Mouse (Mus musculus): ENCODE data around the gene Brcc3. TPM values are rescaled to one million over a fixed set of nuclear protein-coding genes. Genes with fewer than 3 reads are reported as not detected.

The Brcc3 gene
- 67.8 and 74.7 TPM in 2 replicates for polyA plus RNA-seq (2015; fragmentation: Nextera tagmentation; extraction: Ambion mirVana)

GRCm38 (mm10) chrX:75415936-75416785, at the start of gene Brcc3, which contains the start of the genes Cmc4 and Mtcp1:
Gene Brcc3 (plus strand): TSS chrX:75416628.
Gene Cmc4 (minus strand): TSS chrX:75416584.
Gene Mtcp1 (minus strand): TSS chrX:75416588.
- peak within 1 kb of the TSS; percentile 53 for H3K4me2 ChIP-seq (replicated peaks; ENCODE audit: low read depth, low read length)
- H3K36me3 ChIP-seq (ENCODE audit: insufficient read depth, low read length): no peaks in the 10 kb centered on the region
- no peaks in the 10 kb centered on the region for H3K4me1 ChIP-seq (ENCODE audit: insufficient read depth, low read length)
- peak; percentile 100 for ATAC-seq (ENCODE audit: low FRiP score, low TSS enrichment)
- H3K27me3 ChIP-seq (ENCODE audit: insufficient read depth, low read length): no peaks in the 10 kb centered on the region
- H3K9ac ChIP-seq (replicated peaks; ENCODE audit: low read length): peak within 1 kb of the TSS; percentile 73
- H3K9me3 ChIP-seq (ENCODE audit: low read length): no peaks in the 10 kb centered on the region
- 19% methylated on average over 52 of the region's 52 CpGs for WGBS
- H3K4me3 ChIP-seq (ENCODE audit: low read length): peak within 1 kb of the TSS; percentile 62
- H3K27ac ChIP-seq (ENCODE audit: low read length): peak within 1 kb of the TSS; percentile 93

DNA sequence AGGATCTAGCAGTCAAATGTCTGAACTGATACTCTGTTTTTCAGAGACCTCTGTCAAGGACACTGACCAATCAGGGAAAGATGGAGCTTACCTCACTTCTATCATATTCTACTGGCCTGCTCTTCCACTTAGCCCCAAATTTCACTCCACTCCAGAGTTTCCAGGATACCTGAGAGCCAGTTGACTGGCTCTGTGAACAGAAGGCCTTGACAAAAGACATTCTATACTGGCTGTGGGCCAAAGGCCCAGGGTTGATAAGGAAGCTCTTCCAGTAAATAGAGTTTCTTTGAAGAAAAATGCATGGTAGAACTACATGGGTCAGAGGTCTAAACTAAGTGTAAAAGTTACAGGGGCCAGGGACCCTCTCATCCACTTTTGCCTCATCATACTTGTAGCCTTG, 46.2 kb upstream of the Brcc3 start:
- H3K36me3 ChIP-seq (ENCODE audit: insufficient read depth, low read length): no peaks in the 10 kb centered on the region
- no peaks in the 10 kb centered on the region for H3K27me3 ChIP-seq (ENCODE audit: insufficient read depth, low read length)
- no peaks in the 10 kb centered on the region for H3K9me3 ChIP-seq (ENCODE audit: low read length)
- H3K4me3 ChIP-seq (ENCODE audit: low read length): no peak overlapping the region
- no peak overlapping the region for H3K9ac ChIP-seq (replicated peaks; ENCODE audit: low read length)
- H3K4me2 ChIP-seq (replicated peaks; ENCODE audit: low read depth, low read length): no peak overlapping the region
- no peaks in the 10 kb centered on the region for H3K4me1 ChIP-seq (ENCODE audit: insufficient read depth, low read length)
- H3K27ac ChIP-seq (ENCODE audit: low read length): no peak overlapping the region
- no peak for ATAC-seq (ENCODE audit: low FRiP score, low TSS enrichment)

GRCm38 (mm10) chrX:75372666-75373425, 43.6 kb upstream of the Brcc3 start:
- 53% methylated on average over 2 of the region's 2 CpGs for WGBS
- H3K4me2 ChIP-seq (replicated peaks; ENCODE audit: low read depth, low read length): no peak overlapping the region
- H3K27me3 ChIP-seq (ENCODE audit: insufficient read depth, low read length): no peaks in the 10 kb centered on the region
- no peak overlapping the region for H3K9ac ChIP-seq (replicated peaks; ENCODE audit: low read length)
- no peak overlapping the region for H3K27ac ChIP-seq (ENCODE audit: low read length)
- no peaks in the 10 kb centered on the region for H3K9me3 ChIP-seq (ENCODE audit: low read length)
- no peak overlapping the region for H3K4me3 ChIP-seq (ENCODE audit: low read length)
- H3K36me3 ChIP-seq (ENCODE audit: insufficient read depth, low read length): no peaks in the 10 kb centered on the region
- no peaks in the 10 kb centered on the region for H3K4me1 ChIP-seq (ENCODE audit: insufficient read depth, low read length)
- ATAC-seq (ENCODE audit: low FRiP score, low TSS enrichment): no peak

DNA sequence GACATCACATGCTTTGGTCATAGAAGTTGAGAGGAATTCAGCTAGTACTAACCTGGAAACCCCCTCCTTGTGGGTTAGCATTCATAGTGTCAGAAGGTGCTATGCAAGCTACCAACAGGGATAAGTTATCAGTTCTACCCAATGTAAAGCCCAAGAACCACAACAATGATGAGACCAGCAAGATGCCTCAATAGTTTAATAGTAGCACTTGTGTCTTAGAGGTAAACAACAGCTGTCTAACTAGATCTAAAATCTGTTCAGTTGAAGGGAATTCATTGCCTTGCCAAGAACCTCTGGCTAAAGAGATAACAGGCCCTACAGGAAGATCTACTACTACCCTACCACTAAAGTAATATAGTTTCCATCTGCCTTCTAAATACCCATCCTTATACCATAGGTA, 39.6 kb upstream of the Brcc3 start:
- Histone ChIP-seq H3K9ac (replicated peaks; ENCODE audit: low read length) (no peak overlapping the region), H3K27ac (ENCODE audit: low read length) (no peak overlapping the region), H3K4me2 (replicated peaks; ENCODE audit: low read depth, low read length) (no peak overlapping the region), H3K4me1 (ENCODE audit: insufficient read depth, low read length) (no peaks in the 10 kb centered on the region), H3K36me3 (ENCODE audit: insufficient read depth, low read length) (no peaks in the 10 kb centered on the region), H3K9me3 (ENCODE audit: low read length) (no peaks in the 10 kb centered on the region), H3K27me3 (ENCODE audit: insufficient read depth, low read length) (no peaks in the 10 kb centered on the region), H3K4me3 (ENCODE audit: low read length) (no peak overlapping the region)
- ATAC-seq (ENCODE audit: low FRiP score, low TSS enrichment): no peak

GRCm38 (mm10) chrX:75381176-75381575, 35.3 kb upstream of the Brcc3 start:
- Histone ChIP-seq H3K4me1 (ENCODE audit: insufficient read depth, low read length) (no peaks in the 10 kb centered on the region), H3K27me3 (ENCODE audit: insufficient read depth, low read length) (no peaks in the 10 kb centered on the region), H3K27ac (ENCODE audit: low read length) (no peak overlapping the region), H3K4me2 (replicated peaks; ENCODE audit: low read depth, low read length) (0 out of 2 replicates have a peak overlapping the region, but pooled peaks have one; percentile 49), H3K9ac (replicated peaks; ENCODE audit: low read length) (no peak overlapping the region), H3K9me3 (ENCODE audit: low read length) (no peaks in the 10 kb centered on the region), H3K36me3 (ENCODE audit: insufficient read depth, low read length) (no peaks in the 10 kb centered on the region), H3K4me3 (ENCODE audit: low read length) (no peak overlapping the region)
- WGBS: 79% methylated on average over 1 of the region's 1 CpGs
- ATAC-seq (ENCODE audit: low FRiP score, low TSS enrichment): no peak

GRCm38 (mm10) chrX:75381699-75382098, 34.7 kb upstream of the Brcc3 start:
- no peaks in the 10 kb centered on the region for H3K36me3 ChIP-seq (ENCODE audit: insufficient read depth, low read length)
- 70% methylated on average over 5 of the region's 5 CpGs for WGBS
- H3K27me3 ChIP-seq (ENCODE audit: insufficient read depth, low read length): no peaks in the 10 kb centered on the region
- peak; percentile 31; the same call in 1 of the 2 replicates for ATAC-seq (ENCODE audit: low FRiP score, low TSS enrichment)
- peak overlapping the region; percentile 82; the same call in 1 of the 2 replicates for H3K9ac ChIP-seq (replicated peaks; ENCODE audit: low read length)
- H3K9me3 ChIP-seq (ENCODE audit: low read length): no peaks in the 10 kb centered on the region
- H3K4me2 ChIP-seq (replicated peaks; ENCODE audit: low read depth, low read length): peak overlapping the region; percentile 49
- H3K27ac ChIP-seq (ENCODE audit: low read length): no peak overlapping the region
- peak overlapping the region; percentile 59 for H3K4me3 ChIP-seq (ENCODE audit: low read length)
- H3K4me1 ChIP-seq (ENCODE audit: insufficient read depth, low read length): no peaks in the 10 kb centered on the region

DNA sequence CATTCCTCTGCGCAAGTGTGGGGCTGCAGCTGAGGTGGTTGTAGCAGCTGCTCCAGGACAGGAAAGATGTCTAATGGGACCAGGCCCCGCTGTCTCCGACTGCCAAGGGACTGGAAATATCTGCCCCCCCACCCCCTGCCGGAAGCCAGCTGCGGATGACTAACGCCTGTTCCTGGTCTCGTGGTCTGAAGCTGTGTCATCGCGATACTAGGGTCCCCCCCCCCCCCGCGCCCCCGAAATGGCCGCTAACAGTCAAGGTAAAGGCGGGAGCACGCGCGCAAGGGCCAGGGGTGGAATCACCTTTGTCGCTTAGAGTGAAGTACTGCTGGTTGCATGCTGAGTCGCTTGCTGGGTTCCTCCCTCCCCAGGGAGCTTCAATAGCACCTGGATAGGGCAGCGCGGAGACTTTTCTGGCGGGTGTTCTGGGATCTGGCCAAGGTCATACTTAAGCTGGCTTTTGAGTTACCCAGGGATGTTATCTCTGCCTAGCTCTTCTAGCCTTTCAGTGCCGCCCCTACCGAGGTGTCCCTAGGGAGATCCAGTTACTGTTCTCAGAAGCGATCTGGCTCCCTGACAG, 34.1 kb upstream of the Brcc3 start, which contains the start of the genes Fundc2 and F8:
TSS of gene Fundc2 (plus strand) at position 205 of the 577 bp plus-strand sequence.
TSS of gene F8 (minus strand) at position 421 of the 577 bp plus-strand sequence.
- Histone ChIP-seq H3K4me1 (ENCODE audit: insufficient read depth, low read length) (no peaks in the 10 kb centered on the region), H3K27ac (ENCODE audit: low read length) (peak within 1 kb of the TSS; percentile 78), H3K36me3 (ENCODE audit: insufficient read depth, low read length) (no peaks in the 10 kb centered on the region), H3K4me3 (ENCODE audit: low read length) (peak within 1 kb of the TSS; percentile 59), H3K9ac (replicated peaks; ENCODE audit: low read length) (peak within 1 kb of the TSS; percentile 82), H3K9me3 (ENCODE audit: low read length) (no peaks in the 10 kb centered on the region), H3K4me2 (replicated peaks; ENCODE audit: low read depth, low read length) (peak within 1 kb of the TSS; percentile 49), H3K27me3 (ENCODE audit: insufficient read depth, low read length) (no peaks in the 10 kb centered on the region)
- 15% methylated on average over 20 of the region's 25 CpGs for WGBS
- peak; percentile 96 for ATAC-seq (ENCODE audit: low FRiP score, low TSS enrichment)

DNA sequence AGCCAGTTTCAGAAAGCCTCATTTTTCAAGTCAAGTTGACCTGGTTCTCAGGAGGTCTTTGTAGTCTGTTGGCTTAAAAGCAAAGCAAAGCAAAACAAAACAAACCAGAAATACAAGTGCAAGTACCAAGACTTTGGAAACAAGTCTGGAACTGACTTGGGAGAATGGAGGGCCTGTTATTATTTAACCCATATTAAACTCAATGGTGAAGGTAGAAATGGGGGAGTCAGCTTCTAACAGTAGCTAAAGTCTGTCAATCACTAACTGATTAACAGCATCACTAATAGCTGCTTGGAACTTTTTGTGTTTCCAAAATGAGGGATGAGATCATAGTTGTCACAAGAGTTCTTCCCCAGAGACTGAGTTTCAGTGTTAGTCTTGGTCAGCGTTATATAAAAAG, 17.0 kb upstream of the Brcc3 start:
- Histone ChIP-seq H3K4me1 (ENCODE audit: insufficient read depth, low read length) (no peaks in the 10 kb centered on the region), H3K4me2 (replicated peaks; ENCODE audit: low read depth, low read length) (no peak overlapping the region), H3K9me3 (ENCODE audit: low read length) (no peaks in the 10 kb centered on the region), H3K27me3 (ENCODE audit: insufficient read depth, low read length) (no peaks in the 10 kb centered on the region), H3K36me3 (ENCODE audit: insufficient read depth, low read length) (0 out of 2 replicates have a peak, but pooled peaks cover 6% of the 10 kb centered on the region), H3K9ac (replicated peaks; ENCODE audit: low read length) (no peak overlapping the region), H3K27ac (ENCODE audit: low read length) (no peak overlapping the region), H3K4me3 (ENCODE audit: low read length) (no peak overlapping the region)
- no peak for ATAC-seq (ENCODE audit: low FRiP score, low TSS enrichment)
- WGBS: 69% methylated on average over 1 of the region's 1 CpGs

- Histone ChIP-seq H3K9ac (replicated peaks; ENCODE audit: low read length) (no peak overlapping the region), H3K4me2 (replicated peaks; ENCODE audit: low read depth, low read length) (no peak overlapping the region), H3K4me1 (ENCODE audit: insufficient read depth, low read length) (no peaks in the 10 kb centered on the region), H3K9me3 (ENCODE audit: low read length) (no peaks in the 10 kb centered on the region), H3K36me3 (ENCODE audit: insufficient read depth, low read length) (0 out of 2 replicates have a peak, but pooled peaks cover 6% of the 10 kb centered on the region), H3K27ac (ENCODE audit: low read length) (no peak overlapping the region), H3K4me3 (ENCODE audit: low read length) (no peak overlapping the region), H3K27me3 (ENCODE audit: insufficient read depth, low read length) (no peaks in the 10 kb centered on the region)
- no peak for ATAC-seq (ENCODE audit: low FRiP score, low TSS enrichment)
- 75% methylated on average over 2 of the region's 2 CpGs for WGBS
These were observed 13.8 kb upstream of the Brcc3 start for GRCm38 (mm10) chrX:75402668-75403067.

All from kidney, embryonic 16.5 days (tissue).